Mouse (Mus musculus) MEL (cell line): Measurements from ENCODE around the gene Asb3. TPM values are rescaled to one million over a fixed set of nuclear protein-coding genes. Genes with fewer than 3 reads are reported as not detected.

ENCODE experiments used
- DNase-seq: peaks from one replicate; pipeline ENCODE4 v3.0.0; 2011; ENCODE audit warnings: low read depth, low spot score
- H3K27ac ChIP-seq: 2 replicates; pipeline ENCODE4 v1.5.1; 2012; ENCODE audit warnings: low read depth, mild to moderate bottlenecking, control low read depth, low read length, moderate library complexity; ENCODE audit not compliant: control insufficient read depth
- H3K27me3 ChIP-seq, 2 experiments: fragments of 150-350 bp in 1 of 2; sonication (generic) in 1 of 2; 2 replicates each; pipeline ENCODE4 v1.6.1; 2012; ENCODE audit warnings: low read length in 2 of 2, mild to moderate bottlenecking in 2 of 2, improper control_type of control experiment in 1 of 2, moderate library complexity in 1 of 2; ENCODE audit not compliant: insufficient read depth in 2 of 2, control insufficient read depth in 1 of 2
- H3K36me3 ChIP-seq, 2 experiments: 2 replicates each; pipeline ENCODE4 v1.6.1; 2012 to 2014; ENCODE audit warnings: low read length in 2 of 2, improper control_type of control experiment in 1 of 2, inconsistent platforms in 1 of 2, mild to moderate bottlenecking in 1 of 2; ENCODE audit not compliant: insufficient read depth in 2 of 2, control insufficient read depth in 1 of 2
- H3K4me1 ChIP-seq, 2 experiments: fragments of 150-350 bp in 1 of 2; sonication (generic) in 1 of 2; 2 replicates each; pipeline ENCODE4 v1.6.1; 2012; ENCODE audit warnings: low read length in 2 of 2, improper control_type of control experiment in 1 of 2, mild to moderate bottlenecking in 1 of 2; ENCODE audit not compliant: insufficient read depth in 2 of 2, control insufficient read depth in 1 of 2
- H3K4me3 ChIP-seq, 2 experiments: fragments of 150-350 bp in 1 of 2; sonication (generic) in 1 of 2; 2 replicates each; pipeline ENCODE4 v1.5.1; 2012; ENCODE audit warnings: low read depth in 2 of 2, low read length in 2 of 2, mild to moderate bottlenecking in 2 of 2, moderate library complexity in 2 of 2, control low read depth in 1 of 2, improper control_type of control experiment in 1 of 2; ENCODE audit not compliant: control insufficient read depth in 1 of 2, insufficient read depth in 1 of 2
- H3K79me2 ChIP-seq: 2 replicates; pipeline ENCODE4 v1.6.1; 2012; ENCODE audit warnings: mild to moderate bottlenecking, low read length, moderate library complexity; ENCODE audit not compliant: control insufficient read depth, poor library complexity, insufficient read depth
- H3K9ac ChIP-seq: 2 replicates; pipeline ENCODE4 v1.6.1; 2012; ENCODE audit warnings: low read depth, mild to moderate bottlenecking, control low read depth, low read length, moderate library complexity; ENCODE audit not compliant: control insufficient read depth, poor library complexity, severe bottlenecking
- H3K9me3 ChIP-seq: fragments of 150-350 bp; sonication (generic); replicated peaks from 2 replicates; pipeline ENCODE4 v1.6.1; 2012; ENCODE audit warnings: mild to moderate bottlenecking, low read length, improper control_type of control experiment, moderate library complexity; ENCODE audit not compliant: insufficient read depth
- CHD1 ChIP-seq: IDR thresholded peaks from 2 replicates; pipeline ENCODE4 v1.6.1; 2012; ENCODE audit warnings: low read depth, mild to moderate bottlenecking, inconsistent platforms, low read length, improper control_type of control experiment
- CHD2 ChIP-seq: IDR thresholded peaks from 2 replicates; pipeline ENCODE4 v1.6.1; 2011; ENCODE audit warnings: low read length, improper control_type of control experiment
- EP300 ChIP-seq, 2 experiments: IDR thresholded peaks; 2 replicates each; pipeline ENCODE4 v1.6.1; 2011; ENCODE audit warnings: improper control_type of control experiment in 2 of 2, low read length in 2 of 2, low read depth in 1 of 2, mild to moderate bottlenecking in 1 of 2
- ETS1 ChIP-seq: IDR thresholded peaks from 2 replicates; pipeline ENCODE4 v1.6.1; 2012; ENCODE audit warnings: low read depth, mild to moderate bottlenecking, inconsistent platforms, low read length, improper control_type of control experiment, moderate library complexity
- GABPA ChIP-seq: IDR thresholded peaks from 2 replicates; pipeline ENCODE4 v1.6.1; 2012; ENCODE audit warnings: low read depth, mild to moderate bottlenecking, inconsistent platforms, low read length, improper control_type of control experiment, moderate library complexity
- GATA1 ChIP-seq: IDR thresholded peaks from 2 replicates; pipeline ENCODE4 v1.6.1; 2011; ENCODE audit warnings: low read depth, low read length, improper control_type of control experiment
- HCFC1 ChIP-seq: IDR thresholded peaks from 2 replicates; pipeline ENCODE4 v1.6.1; 2012; ENCODE audit warnings: low read depth, mild to moderate bottlenecking, inconsistent platforms, low read length, improper control_type of control experiment, moderate library complexity
- JUND ChIP-seq: IDR thresholded peaks from 2 replicates; pipeline ENCODE4 v1.6.1; 2011; ENCODE audit warnings: low read depth, mild to moderate bottlenecking, improper control_type of control experiment, low read length
- MAX ChIP-seq: IDR thresholded peaks from 2 replicates; pipeline ENCODE4 v1.6.1; 2011; ENCODE audit warnings: low read length, improper control_type of control experiment
- MEF2A ChIP-seq: IDR thresholded peaks from 2 replicates; pipeline ENCODE4 v1.6.1; 2014; ENCODE audit warnings: low read depth, mild to moderate bottlenecking, inconsistent platforms, low read length, improper control_type of control experiment; ENCODE audit not compliant: poor library complexity, insufficient replicate concordance, severe bottlenecking; ENCODE audit errors: extremely low read depth
- MYB ChIP-seq: IDR thresholded peaks from 2 replicates; pipeline ENCODE4 v1.6.1; 2011; ENCODE audit warnings: mild to moderate bottlenecking, low read depth, low read length, improper control_type of control experiment
- MYC ChIP-seq: IDR thresholded peaks from 2 replicates; pipeline ENCODE4 v1.6.1; 2011; ENCODE audit warnings: low read depth, mild to moderate bottlenecking, low read length, improper control_type of control experiment, moderate library complexity
- POLR2AphosphoS5 ChIP-seq: IDR thresholded peaks from 2 replicates; pipeline ENCODE4 v1.6.1; 2012; ENCODE audit warnings: low read depth, borderline replicate concordance, mild to moderate bottlenecking, inconsistent platforms, low read length, moderate library complexity, mixed read lengths
- RCOR1 ChIP-seq: IDR thresholded peaks from 2 replicates; pipeline ENCODE4 v1.6.1; 2012; ENCODE audit warnings: low read depth, mild to moderate bottlenecking, inconsistent platforms, low read length, improper control_type of control experiment
- SMC3 ChIP-seq: IDR thresholded peaks from 2 replicates; pipeline ENCODE4 v1.6.1; 2011; ENCODE audit warnings: low read depth, low read length, improper control_type of control experiment
- TAL1 ChIP-seq: IDR thresholded peaks from 2 replicates; pipeline ENCODE4 v1.6.1; 2012; ENCODE audit warnings: mild to moderate bottlenecking, inconsistent platforms, low read length, moderate library complexity, mixed read lengths
- TCF12 ChIP-seq: IDR thresholded peaks from 2 replicates; pipeline ENCODE4 v1.6.1; 2014; ENCODE audit warnings: low read depth, mild to moderate bottlenecking, inconsistent platforms, low read length, improper control_type of control experiment, moderate library complexity
- UBTF ChIP-seq: IDR thresholded peaks from 2 replicates; pipeline ENCODE4 v1.6.1; 2012; ENCODE audit warnings: low read depth, mild to moderate bottlenecking, inconsistent platforms, low read length, improper control_type of control experiment, moderate library complexity, borderline replicate concordance; ENCODE audit not compliant: insufficient read depth
- ZKSCAN1 ChIP-seq: IDR thresholded peaks from 2 replicates; pipeline ENCODE4 v1.6.1; 2012; ENCODE audit warnings: low read depth, mild to moderate bottlenecking, inconsistent platforms, low read length, improper control_type of control experiment, moderate library complexity
- polyA plus RNA-seq, 2 experiments: library from polyadenylated mRNA; stranded (reverse) in 1 of 2; unstranded in 1 of 2; fragments of >175 nt in 1 of 2; fragments of >200 nt in 1 of 2; gene quantifications; 2 replicates each; pipeline versions ENCODE4 v1.2.1 to v1.2.4; 2012; ENCODE audit warnings: low replicate concordance in 2 of 2, low read depth in 1 of 2; ENCODE audit not compliant: insufficient read length in 2 of 2, insufficient read depth in 1 of 2, missing spikeins in 1 of 2
- total RNA-seq: library from RNA; depleted of rRNA; stranded (reverse); fragments of 300-350 nt; gene quantifications from 2 replicates; pipeline ENCODE4 v1.2.3, GENCODE M21; 2012

The Asb3 gene
- total and polyA plus RNA-seq, 3 experiments = 7.9 to 14.3 TPM; not detected in 1

DNA sequence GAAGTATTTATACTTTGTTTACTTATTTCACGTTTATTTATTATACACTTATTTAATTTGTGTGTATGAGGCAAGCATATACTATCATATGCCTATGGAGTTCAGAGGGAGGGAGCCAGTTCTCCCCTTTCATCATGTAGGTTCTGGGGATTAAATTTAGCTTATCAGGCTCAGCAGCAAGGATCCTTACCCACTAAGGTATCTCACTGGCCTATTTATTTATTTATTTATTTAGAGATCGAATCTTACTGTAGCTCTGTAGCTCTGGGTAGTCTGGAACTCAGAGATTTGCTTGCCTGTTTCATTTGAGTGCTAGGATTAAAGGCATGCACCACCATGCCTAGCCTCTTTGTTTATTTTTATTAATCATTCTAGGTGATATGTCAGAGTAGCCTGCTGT, 113.5 kb downstream of the Asb3 start:
- Histone ChIP-seq H3K9ac (no peak overlapping the region), H3K4me1 (peaks cover 24 to 33% of the 10 kb centered on the region in 2 experiments)
- TF ChIP-seq UBTF (no peak), TCF12 (peak; percentile 82; the same call in 1 of the 2 replicates), ZKSCAN1 (no peak), JUND (no peak), GABPA (no peak), MYC (no peak), EP300 (IDR thresholded peaks at IDR 0.05; ENCODE audit: low read depth in 1 of 2, low read length in 2 of 2) (peak; percentile 5 to 61; a peak in 2 of 4 replicates), MYB (no peak), POLR2AphosphoS5 (no peak), MAX (no peak), CHD1 (no peak), CHD2 (no peak), RCOR1 (peak; percentile 39; the same call in 1 of the 2 replicates), TAL1 (peak; percentile 53), GATA1 (peak; percentile 69), HCFC1 (no peak), MEF2A (peak; percentile 34; the same call in 1 of the 2 replicates), ETS1 (peak; percentile 36; the same call in 1 of the 2 replicates)
- TF ChIP-seq, all 39 proteins: peak for 7

GRCm38 (mm10) chr11:31000028-31000427, 114.8 kb downstream of the Asb3 start:
- peak; percentile 32 for DNase-seq
- peaks cover 3% of the 10 kb centered on the region for H3K79me2 ChIP-seq
- TF ChIP-seq TCF12 (no peak), SMC3 (no peak), MYB (no peak), MEF2A (no peak)
- H3K27me3 ChIP-seq = no peaks in the 10 kb centered on the region
- peaks cover 24 to 33% of the 10 kb centered on the region in 2 experiments for H3K4me1 ChIP-seq
- no peak overlapping the region for H3K9ac ChIP-seq
- H3K9me3 ChIP-seq = no peaks in the 10 kb centered on the region
- H3K36me3 ChIP-seq = peaks cover 0 to 41% of the 10 kb centered on the region in 2 experiments; a peak in 2 of 4 replicates
- peak overlapping the region; percentile 35; the same call in 1 of the 2 replicates for H3K27ac ChIP-seq
- no peak overlapping the region for H3K4me3 ChIP-seq

More for the DNA sequence above, 113.5 kb downstream of the Asb3 start:
- H3K9me3 ChIP-seq = no peaks in the 10 kb centered on the region
- H3K27me3 ChIP-seq = no peaks in the 10 kb centered on the region
- no peak overlapping the region for H3K27ac ChIP-seq
- DNase-seq = peak; percentile 40
- peaks cover 3% of the 10 kb centered on the region for H3K79me2 ChIP-seq
- H3K4me3 ChIP-seq = no peak overlapping the region
- H3K36me3 ChIP-seq = peaks cover 0 to 41% of the 10 kb centered on the region in 2 experiments; a peak in 2 of 4 replicates
